Comparison of ENCODE assay signal across 14 mouse cellular contexts in the genomic region with DNA sequence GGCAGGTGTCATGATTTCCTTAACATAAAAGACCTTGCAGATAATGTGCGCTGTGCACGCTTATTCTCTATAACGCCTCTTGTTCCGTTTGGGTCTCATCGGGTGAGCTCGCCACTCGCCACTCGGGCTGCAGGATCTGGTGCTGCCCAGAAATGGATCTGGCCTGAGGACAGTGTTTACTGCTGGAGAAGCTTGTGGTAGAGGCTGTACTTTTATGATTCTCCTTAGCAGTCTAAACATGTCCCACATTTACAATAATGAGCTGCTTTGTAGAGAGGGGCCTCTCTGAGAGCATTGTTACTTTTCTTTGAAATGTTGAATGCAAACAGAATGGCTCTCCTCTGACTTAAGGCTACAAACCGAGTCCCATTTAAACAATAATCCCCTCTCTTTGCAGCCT.
DNase-seq lines count a peak whose midpoint lies in the region; ATAC-seq and TF ChIP-seq lines count a peak whose summit lies in the region.
"Had no signal": no experiment of that assay in that cellular context is flagged by ENCODE, and none has a peak within 500 bp of the region (broad histone marks: within the 10 kb centered on the region; RNA-seq: fewer than 3 reads in every experiment).

No protein-coding gene starts in this region.

- H3K27me3 ChIP-seq in forebrain, embryonic 11.5 days (ENCODE audit: control insufficient read depth, insufficient read depth, low read length): no peaks in the 10 kb centered on the region
- H3K27me3 ChIP-seq in forebrain, embryonic 16.5 days (replicated peaks; ENCODE audit: control insufficient read depth, insufficient read depth, low read length): no peaks in the 10 kb centered on the region
- H3K27me3 ChIP-seq in hindbrain, postnatal 0 days (ENCODE audit: insufficient read depth, low read length): no peaks in the 10 kb centered on the region
- H3K27me3 ChIP-seq in midbrain, embryonic 13.5 days: no peaks in the 10 kb centered on the region

- no peak for TF ChIP-seq CTCF in hindbrain, postnatal 0 days (IDR thresholded peaks at IDR 0.05; ENCODE audit: low read depth)

- no peak overlapping the region for H3K9ac ChIP-seq in forebrain, embryonic 11.5 days (ENCODE audit: low read length)
- H3K9ac ChIP-seq in forebrain, embryonic 16.5 days (replicated peaks; ENCODE audit: low read depth, low read length): 0 out of 2 replicates have a peak overlapping the region, but pooled peaks have one; percentile 1
- H3K9ac ChIP-seq in hindbrain, postnatal 0 days (replicated peaks; ENCODE audit: low read length): no peak overlapping the region
- H3K9ac ChIP-seq in midbrain, embryonic 13.5 days (replicated peaks): peak overlapping the region; percentile 8; the same call in 1 of the 2 replicates

- peak overlapping the region; percentile 37; the same call in 1 of the 2 replicates for H3K4me2 ChIP-seq in forebrain, embryonic 11.5 days (ENCODE audit: low read depth, low read length, severe bottlenecking)
- peak overlapping the region; percentile 35 for H3K4me2 ChIP-seq in forebrain, embryonic 16.5 days (ENCODE audit: low read length)
- peak overlapping the region; percentile 10; the same call in 1 of the 2 replicates for H3K4me2 ChIP-seq in hindbrain, postnatal 0 days (ENCODE audit: low read depth, low read length)
- peak overlapping the region; percentile 38 for H3K4me2 ChIP-seq in midbrain, embryonic 13.5 days (replicated peaks)

- H3K9me3 ChIP-seq in forebrain, embryonic 11.5 days (ENCODE audit: control insufficient read depth, low read length): no peaks in the 10 kb centered on the region
- H3K9me3 ChIP-seq in forebrain, embryonic 16.5 days (ENCODE audit: control insufficient read depth, low read length): no peaks in the 10 kb centered on the region
- H3K9me3 ChIP-seq in hindbrain, postnatal 0 days (ENCODE audit: low read length): no peaks in the 10 kb centered on the region
- no peaks in the 10 kb centered on the region for H3K9me3 ChIP-seq in midbrain, embryonic 13.5 days

- H3K4me1 ChIP-seq in forebrain, embryonic 11.5 days (replicated peaks; ENCODE audit: control insufficient read depth, insufficient read depth, low read length): peaks cover 11% of the 10 kb centered on the region; the same call in 1 of the 2 replicates
- peaks cover 18% of the 10 kb centered on the region for H3K4me1 ChIP-seq in forebrain, embryonic 16.5 days (replicated peaks; ENCODE audit: control insufficient read depth, insufficient read depth, low read length)
- no peaks in the 10 kb centered on the region for H3K4me1 ChIP-seq in hindbrain, postnatal 0 days (ENCODE audit: insufficient read depth, low read length)
- peaks cover 28% of the 10 kb centered on the region for H3K4me1 ChIP-seq in midbrain, embryonic 13.5 days (replicated peaks)

- H3K4me3 ChIP-seq in forebrain, embryonic 11.5 days (ENCODE audit: low read depth, low read length): no peak overlapping the region
- H3K4me3 ChIP-seq in forebrain, embryonic 16.5 days (replicated peaks; ENCODE audit: low read length): no peak overlapping the region
- no peak overlapping the region for H3K4me3 ChIP-seq in hindbrain, postnatal 0 days (ENCODE audit: low read length)
- H3K4me3 ChIP-seq in midbrain, embryonic 13.5 days (replicated peaks): no peak overlapping the region
- H3K4me3 ChIP-seq: heart, adult 2 months had no signal

- 0 out of 2 replicates have a peak overlapping the region, but pooled peaks have one; percentile 12 for H3K27ac ChIP-seq in forebrain, embryonic 11.5 days (ENCODE audit: low read depth, low read length)
- H3K27ac ChIP-seq in forebrain, embryonic 16.5 days (ENCODE audit: low read length): peak overlapping the region; percentile 3; the same call in 1 of the 2 replicates
- no peak overlapping the region for H3K27ac ChIP-seq in hindbrain, postnatal 0 days
- peak overlapping the region; percentile 74 for H3K27ac ChIP-seq in midbrain, embryonic 13.5 days
- H3K27ac ChIP-seq: heart, adult 2 months had no signal

- 32% methylated on average over 9 of the region's 9 CpGs for WGBS in forebrain, embryonic 11.5 days
- 4% methylated on average over 9 of the region's 9 CpGs for WGBS in forebrain, embryonic 16.5 days
- 31% methylated on average over 9 of the region's 9 CpGs for WGBS in hindbrain, postnatal 0 days
- WGBS in midbrain, embryonic 13.5 days: 7% methylated on average over 9 of the region's 9 CpGs

- no peaks in the 10 kb centered on the region for H3K36me3 ChIP-seq in forebrain, embryonic 11.5 days (ENCODE audit: control insufficient read depth, insufficient read depth, low read length)
- H3K36me3 ChIP-seq in forebrain, embryonic 16.5 days (ENCODE audit: control insufficient read depth, insufficient read depth): no peaks in the 10 kb centered on the region
- no peaks in the 10 kb centered on the region for H3K36me3 ChIP-seq in hindbrain, postnatal 0 days (ENCODE audit: insufficient read depth, low read length)
- H3K36me3 ChIP-seq in midbrain, embryonic 13.5 days: no peaks in the 10 kb centered on the region

- peak; percentile 80 for ATAC-seq in forebrain, embryonic 11.5 days (replicated peaks; ENCODE audit: low FRiP score)
- ATAC-seq in forebrain, embryonic 16.5 days: peak; percentile 72
- ATAC-seq in hindbrain, postnatal 0 days: 0 out of 2 replicates have a peak, but pooled peaks have one; percentile 59
- ATAC-seq in midbrain, embryonic 13.5 days: peak; percentile 83
- ATAC-seq: inflammation-experienced regulatory T-cells, adult 6 months had no signal

- peak; percentile 52 for DNase-seq in forebrain, embryonic 11.5 days (ENCODE audit: low spot score)
- peak; percentile 17 for DNase-seq in hindbrain, postnatal 0 days (ENCODE audit: low spot score)
- DNase-seq in adrenal gland, postnatal 4 days (ENCODE audit: low spot score in 2 of 2): no peak
- DNase-seq in cerebellum, postnatal 25 days: no peak
- no peak for DNase-seq in ovary, postnatal 14 days (ENCODE audit: low spot score)
- DNase-seq: cerebellum, adult 9-10 months; heart, adult 2 months; kidney, adult 9 months; kidney, postnatal 4 days; left cerebral cortex, postnatal 4 days; lung, postnatal 4 days had no signal

Comparison
In these comparisons a context has a peak if more than half of its experiments do, and no peak if none do; other contexts are left out.
1. H3K9ac ChIP-seq: peak in forebrain, embryonic 16.5 days (single experiment) and midbrain, embryonic 13.5 days (single experiment); none in forebrain, embryonic 11.5 days (single experiment) and hindbrain, postnatal 0 days (single experiment).
2. DNase-seq: peak in forebrain, embryonic 11.5 days (single experiment) and hindbrain, postnatal 0 days (single experiment); none in adrenal gland, postnatal 4 days (0 of 2), cerebellum, postnatal 25 days (0 of 2) and ovary, postnatal 14 days (single experiment).
3. Peak in every context shown above with its lines, with median percentiles within 50 percentile points of each other: ATAC-seq and H3K4me2 ChIP-seq.